1 mouse cellular context compared by ENCODE assay signal in the genomic region with DNA sequence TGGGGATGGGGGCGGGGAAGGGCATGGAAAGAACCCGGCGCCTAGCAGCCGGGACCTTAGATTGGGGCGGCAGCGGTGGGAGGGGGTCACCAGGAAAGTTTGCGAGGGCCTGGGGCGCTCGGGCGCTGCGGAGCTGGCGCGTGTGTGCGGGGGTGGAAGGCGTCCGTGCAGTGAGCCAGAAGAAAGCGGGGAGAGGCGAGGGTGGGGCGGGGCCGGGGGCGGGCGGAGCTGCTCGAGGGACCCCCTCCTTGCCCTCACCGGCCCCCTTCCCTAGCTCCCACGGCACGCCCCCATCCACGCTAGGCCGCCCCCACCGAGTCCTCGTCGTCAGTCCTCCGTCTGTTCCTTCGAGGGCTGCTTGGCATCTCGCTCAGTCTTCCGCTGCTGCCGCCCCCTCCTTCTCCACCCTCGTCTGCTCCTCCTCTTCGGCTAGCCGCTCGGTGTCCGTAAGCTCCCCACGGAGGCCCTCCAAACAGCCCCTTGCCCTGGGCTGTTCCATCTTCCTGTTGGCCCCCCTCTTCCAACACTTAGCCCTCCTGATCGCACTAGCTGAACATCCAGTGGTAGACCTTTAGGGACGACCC.
TF ChIP-seq lines count a peak whose summit lies in the region.

No protein-coding gene starts in this region.

TF ChIP-seq in myocyte, 11 proteins besides CTCF, POLR2A, EP300 and RAD21 (continued from another document):
- TF ChIP-seq MAX (IDR thresholded peaks at IDR 0.05; ENCODE audit: low read depth), result no peak
